Comparison of ENCODE assay signal across 8 mouse cellular contexts in genomic region chr4:130552312-130553120, GRCm38 (mm10). TPM values are rescaled to one million over a fixed set of nuclear protein-coding genes. Genes with fewer than 3 reads are reported as not detected.
DNase-seq lines count a peak whose midpoint lies in the region; ATAC-seq and TF ChIP-seq lines count a peak whose summit lies in the region.
"Had no signal": no experiment of that assay in that cellular context is flagged by ENCODE, and none has a peak within 500 bp of the region (broad histone marks: within the 10 kb centered on the region; RNA-seq: fewer than 3 reads in every experiment).

No protein-coding gene starts in this region.

- peak overlapping the region; percentile 46; the same call in 1 of the 2 replicates for H3K27ac ChIP-seq in forebrain, embryonic 11.5 days (ENCODE audit: low read depth, low read length)
- no peak overlapping the region for H3K27ac ChIP-seq in intestine, embryonic 15.5 days
- H3K27ac ChIP-seq in midbrain, postnatal 0 days (ENCODE audit: low read depth, low read length): peak overlapping the region; percentile 78
- H3K27ac ChIP-seq in kidney, embryonic 16.5 days (ENCODE audit: low read length): no peak overlapping the region
- H3K27ac ChIP-seq: kidney, embryonic 15.5 days had no signal

- WGBS in forebrain, embryonic 11.5 days: 39% methylated on average over 8 of the region's 8 CpGs
- 39% methylated on average over 8 of the region's 8 CpGs for WGBS in intestine, embryonic 15.5 days
- WGBS in midbrain, postnatal 0 days: 14% methylated on average over 8 of the region's 8 CpGs
- 31% methylated on average over 8 of the region's 8 CpGs for WGBS in kidney, embryonic 16.5 days

- H3K27me3 ChIP-seq in forebrain, embryonic 11.5 days (ENCODE audit: control insufficient read depth, insufficient read depth, low read length): no peaks in the 10 kb centered on the region
- H3K27me3 ChIP-seq in intestine, embryonic 15.5 days (replicated peaks): no peaks in the 10 kb centered on the region
- H3K27me3 ChIP-seq in midbrain, postnatal 0 days (ENCODE audit: insufficient read depth, low read length): no peaks in the 10 kb centered on the region
- no peaks in the 10 kb centered on the region for H3K27me3 ChIP-seq in kidney, embryonic 16.5 days (ENCODE audit: insufficient read depth, low read length)
- H3K27me3 ChIP-seq: kidney, embryonic 15.5 days had no signal

- peaks cover 22% of the 10 kb centered on the region for H3K4me1 ChIP-seq in forebrain, embryonic 11.5 days (replicated peaks; ENCODE audit: control insufficient read depth, insufficient read depth, low read length)
- peaks cover 14% of the 10 kb centered on the region for H3K4me1 ChIP-seq in intestine, embryonic 15.5 days (replicated peaks)
- peaks cover 14% of the 10 kb centered on the region; the same call in 1 of the 2 replicates for H3K4me1 ChIP-seq in midbrain, postnatal 0 days (ENCODE audit: insufficient read depth, low read length)
- peaks cover 6% of the 10 kb centered on the region for H3K4me1 ChIP-seq in kidney, embryonic 16.5 days (ENCODE audit: insufficient read depth, low read length)

- 0 out of 2 replicates have a peak, but pooled peaks have one; percentile 5 for TF ChIP-seq CTCF in midbrain, postnatal 0 days (IDR thresholded peaks at IDR 0.05)

- peak; percentile 38 for ATAC-seq in forebrain, embryonic 11.5 days (replicated peaks; ENCODE audit: low FRiP score)
- ATAC-seq in intestine, embryonic 15.5 days: peak; percentile 34; the same call in 1 of the 2 replicates
- ATAC-seq in midbrain, postnatal 0 days (ENCODE audit: low FRiP score): peak; percentile 76
- no peak for ATAC-seq in kidney, embryonic 16.5 days (ENCODE audit: low FRiP score, low TSS enrichment)

- H3K9ac ChIP-seq in forebrain, embryonic 11.5 days (ENCODE audit: low read length): peak overlapping the region; percentile 37; the same call in 1 of the 2 replicates
- H3K9ac ChIP-seq in intestine, embryonic 15.5 days: no peak overlapping the region
- peak overlapping the region; percentile 42 for H3K9ac ChIP-seq in midbrain, postnatal 0 days (replicated peaks; ENCODE audit: low read length, poor library complexity, severe bottlenecking)
- no peak overlapping the region for H3K9ac ChIP-seq in kidney, embryonic 16.5 days (replicated peaks; ENCODE audit: low read length)
- H3K9ac ChIP-seq: kidney, embryonic 15.5 days had no signal

- intact Hi-C loops in left cerebral cortex, postnatal 4 days (cut with DNase I): no loop called here

- no peaks in the 10 kb centered on the region for H3K36me3 ChIP-seq in forebrain, embryonic 11.5 days (ENCODE audit: control insufficient read depth, insufficient read depth, low read length)
- H3K36me3 ChIP-seq in intestine, embryonic 15.5 days: no peaks in the 10 kb centered on the region
- no peaks in the 10 kb centered on the region; the same call in 1 of the 2 replicates for H3K36me3 ChIP-seq in midbrain, postnatal 0 days (ENCODE audit: insufficient read depth, low read length)
- H3K36me3 ChIP-seq in kidney, embryonic 16.5 days (ENCODE audit: insufficient read depth, low read length): no peaks in the 10 kb centered on the region
- H3K36me3 ChIP-seq: kidney, embryonic 15.5 days had no signal

- H3K9me3 ChIP-seq in forebrain, embryonic 11.5 days (ENCODE audit: control insufficient read depth, low read length): no peaks in the 10 kb centered on the region; the same call in 1 of the 2 replicates
- no peaks in the 10 kb centered on the region for H3K9me3 ChIP-seq in intestine, embryonic 15.5 days
- no peaks in the 10 kb centered on the region for H3K9me3 ChIP-seq in midbrain, postnatal 0 days (ENCODE audit: low read length)
- no peaks in the 10 kb centered on the region for H3K9me3 ChIP-seq in kidney, embryonic 16.5 days (ENCODE audit: low read length)
- H3K9me3 ChIP-seq: kidney, embryonic 15.5 days had no signal

- H3K4me3 ChIP-seq in forebrain, embryonic 11.5 days (ENCODE audit: low read depth, low read length): no peak overlapping the region
- no peak overlapping the region for H3K4me3 ChIP-seq in intestine, embryonic 15.5 days (replicated peaks)
- no peak overlapping the region for H3K4me3 ChIP-seq in midbrain, postnatal 0 days (ENCODE audit: low read depth, low read length)
- no peak overlapping the region for H3K4me3 ChIP-seq in kidney, embryonic 16.5 days (ENCODE audit: low read length)
- H3K4me3 ChIP-seq: kidney, embryonic 15.5 days had no signal

- peak; percentile 53 for DNase-seq in left cerebral cortex, postnatal 4 days
- DNase-seq in left cerebral cortex, adult 11 months (ENCODE audit: low spot score): no peak
- peak; percentile 68 for DNase-seq in forebrain, embryonic 11.5 days (ENCODE audit: low spot score)
- peak; percentile 80 for DNase-seq in midbrain, postnatal 0 days (ENCODE audit: low spot score)
- no peak for DNase-seq in adrenal gland, postnatal 14 days

- no peak overlapping the region for H3K4me2 ChIP-seq in forebrain, embryonic 11.5 days (ENCODE audit: low read depth, low read length, severe bottlenecking)
- no peak overlapping the region for H3K4me2 ChIP-seq in intestine, embryonic 15.5 days (replicated peaks)
- H3K4me2 ChIP-seq in midbrain, postnatal 0 days (ENCODE audit: low read depth, low read length, poor library complexity, severe bottlenecking): peak overlapping the region; percentile 18; the same call in 1 of the 2 replicates
- H3K4me2 ChIP-seq in kidney, embryonic 16.5 days (replicated peaks; ENCODE audit: low read depth, low read length): no peak overlapping the region
- H3K4me2 ChIP-seq: kidney, embryonic 15.5 days had no signal

RNA-seq across cellular contexts. Expression of gene Nkain1, which starts 21.5 kb away (rescaled TPM):
- 100 to 1,000 TPM; 158 to 164 TPM for total RNA-seq in left cerebral cortex, postnatal 4 days (2021)
- 12.5 and 18.5 TPM in 2 replicates for polyA plus RNA-seq in forebrain, embryonic 11.5 days (2014; fragmentation: Nextera tagmentation; extraction: Ambion mirVana)
- 1.1 and 1.2 TPM in 2 replicates for polyA plus RNA-seq in intestine, embryonic 15.5 days (2015; fragmentation: Nextera tagmentation; extraction: Ambion mirVana)
- 245 and 267 TPM in 2 replicates for total RNA-seq in midbrain, postnatal 0 days (2014; rRNA removed)
- polyA plus RNA-seq in midbrain, postnatal 0 days (2015; fragmentation: Nextera tagmentation; extraction: Ambion mirVana): 8.2 and 10.2 TPM in 2 replicates
- polyA plus RNA-seq in kidney, embryonic 16.5 days (2015; fragmentation: Nextera tagmentation; extraction: Ambion mirVana): 1.0 and 1.1 TPM in 2 replicates
- total RNA-seq in adrenal gland, postnatal 14 days (2021): 6.6 and 7.4 TPM in 2 replicates

Comparison
In these comparisons a context has a peak if more than half of its experiments do, and no peak if none do; other contexts are left out.
1. DNase-seq: peak in left cerebral cortex, postnatal 4 days (single experiment), forebrain, embryonic 11.5 days (single experiment) and midbrain, postnatal 0 days (single experiment); none in left cerebral cortex, adult 11 months (single experiment) and adrenal gland, postnatal 14 days (single experiment).
2. H3K27ac ChIP-seq: peak in forebrain, embryonic 11.5 days (single experiment) and midbrain, postnatal 0 days (single experiment); none in intestine, embryonic 15.5 days (single experiment) and kidney, embryonic 16.5 days (single experiment).
3. H3K9ac ChIP-seq: peak in forebrain, embryonic 11.5 days (single experiment) and midbrain, postnatal 0 days (single experiment); none in intestine, embryonic 15.5 days (single experiment) and kidney, embryonic 16.5 days (single experiment).